Mouse (Mus musculus): Measurements from ENCODE around the gene Prkab1. TPM values are rescaled to one million over a fixed set of nuclear protein-coding genes. Genes with fewer than 3 reads are reported as not detected.

Gene Prkab1
- total RNA-seq, 2 experiments from 2014 or later: 18.5 to 24.9 TPM

GRCm38 (mm10) chr5:115982671-115983373 lies 41.5 kb downstream of the Prkab1 start:
- DNase-seq (ENCODE audit: low spot score in 2 of 2): no peak

GRCm38 (mm10) chr5:115980537-115980936 lies 43.8 kb downstream of the Prkab1 start:
- no peak for DNase-seq (ENCODE audit: low spot score in 2 of 2)

- no peak for DNase-seq (ENCODE audit: low spot score in 2 of 2)
These were observed 45.1 kb downstream of the Prkab1 start for GRCm38 (mm10) chr5:115979134-115979696.

- no peak for DNase-seq (ENCODE audit: low spot score in 2 of 2)
These were observed 46.1 kb downstream of the Prkab1 start for GRCm38 (mm10) chr5:115978255-115978654.

GRCm38 (mm10) chr5:115977757-115978156 lies 46.6 kb downstream of the Prkab1 start:
- DNase-seq (ENCODE audit: low spot score in 2 of 2): no peak

GRCm38 (mm10) chr5:115977266-115977665 lies 47.0 kb downstream of the Prkab1 start:
- DNase-seq (ENCODE audit: low spot score in 2 of 2): no peak

GRCm38 (mm10) chr5:115976446-115976845 lies 47.9 kb downstream of the Prkab1 start:
- no peak for DNase-seq (ENCODE audit: low spot score in 2 of 2)

- peak in 1 of 2 experiments; percentile 30 for DNase-seq (ENCODE audit: low spot score in 2 of 2)
These were observed 48.6 kb downstream of the Prkab1 start for GRCm38 (mm10) chr5:115975672-115976071.

GRCm38 (mm10) chr5:115971236-115971635 lies 53.1 kb downstream of the Prkab1 start:
- no peak for DNase-seq (ENCODE audit: low spot score in 2 of 2)

Other genes with a start within 250 kb of the Prkab1 start
- 100 to 1,000 TPM; 153 to 185 TPM for gene Cit, start 179.2 kb downstream of the Prkab1 start, total RNA-seq (2021)
- gene Tmem233, start 58.7 kb upstream of the Prkab1 start, total RNA-seq (2021): not detected

Data from left cerebral cortex, adult 18-20 months (tissue).